In the genomic region with DNA sequence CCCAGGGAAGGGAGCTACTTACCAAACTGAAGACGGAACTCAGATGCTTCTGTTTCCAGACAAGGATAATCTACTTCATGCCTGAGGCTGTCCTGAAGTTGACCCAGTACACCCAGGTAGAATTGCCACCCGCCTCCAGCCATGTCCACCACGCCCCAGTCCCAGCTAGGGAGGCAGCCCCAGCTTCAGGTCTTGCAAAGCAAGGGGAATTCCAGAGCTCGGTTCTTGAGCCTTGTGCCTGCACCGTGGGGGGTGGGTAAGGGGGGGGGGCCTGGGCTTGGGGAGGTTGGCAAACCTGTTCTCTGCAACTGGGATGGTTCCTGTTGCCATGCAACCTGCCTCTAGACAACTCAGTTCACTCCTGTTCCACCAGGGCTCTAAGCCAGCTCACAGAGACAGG, we compare ENCODE assay signal across 15 mouse cellular contexts. TPM values are rescaled to one million over a fixed set of nuclear protein-coding genes. Genes with fewer than 3 reads are reported as not detected.
DNase-seq lines count a peak whose midpoint lies in the region; ATAC-seq and TF ChIP-seq lines count a peak whose summit lies in the region.
"Had no signal": no experiment of that assay in that cellular context is flagged by ENCODE, and none has a peak within 500 bp of the region (broad histone marks: within the 10 kb centered on the region; RNA-seq: fewer than 3 reads in every experiment).

No protein-coding gene starts in this region.

- no peak for TF ChIP-seq CTCF in lung, embryonic 14.5 days (IDR thresholded peaks at IDR 0.05; ENCODE audit: low read depth)

- no peak overlapping the region for H3K4me3 ChIP-seq in lung, embryonic 14.5 days (ENCODE audit: low read depth, low read length)
- H3K4me3 ChIP-seq in embryonic facial prominence, embryonic 10.5 days, result no peak overlapping the region
- peak overlapping the region; percentile 76; the same call in 1 of the 2 replicates for H3K4me3 ChIP-seq in neural tube, embryonic 12.5 days
- H3K4me3 ChIP-seq: liver, embryonic 13.5 days had no signal

- H3K4me1 ChIP-seq in lung, embryonic 14.5 days (ENCODE audit: insufficient read depth), result peaks cover 3% of the 10 kb centered on the region; the same call in 1 of the 2 replicates
- peaks cover 62% of the 10 kb centered on the region for H3K4me1 ChIP-seq in embryonic facial prominence, embryonic 10.5 days
- H3K4me1 ChIP-seq in neural tube, embryonic 12.5 days, result peaks cover 67% of the 10 kb centered on the region

- peaks cover 88% of the 10 kb centered on the region for H3K27me3 ChIP-seq in lung, embryonic 14.5 days (ENCODE audit: insufficient read depth, low read length)
- H3K27me3 ChIP-seq in embryonic facial prominence, embryonic 10.5 days (replicated peaks; ENCODE audit: low read depth, poor library complexity, severe bottlenecking), result peaks cover 100% of the 10 kb centered on the region
- peaks cover 40% of the 10 kb centered on the region for H3K27me3 ChIP-seq in neural tube, embryonic 12.5 days (replicated peaks)

- peak; percentile 44 for DNase-seq in adrenal gland, adult 2 months
- DNase-seq in adrenal gland, postnatal 25 days, result no peak
- DNase-seq in lung, embryonic 14.5 days, result peak; percentile 33
- no peak for DNase-seq in lung, postnatal 4 days
- DNase-seq in embryonic facial prominence, embryonic 10.5 days (ENCODE audit: low spot score), result peak; percentile 53
- no peak for DNase-seq in layer of hippocampus, postnatal 36 days
- DNase-seq: cerebellum, postnatal 36 days; heart, adult 18-20 months; heart, postnatal 14 days; liver, embryonic 13.5 days had no signal

- 27% methylated on average over 5 of the region's 5 CpGs for WGBS in lung, embryonic 14.5 days
- WGBS in embryonic facial prominence, embryonic 10.5 days, result 14% methylated on average over 5 of the region's 5 CpGs
- WGBS in neural tube, embryonic 12.5 days, result 18% methylated on average over 5 of the region's 5 CpGs

- H3K4me2 ChIP-seq in lung, embryonic 14.5 days, result no peak overlapping the region; the same call in 1 of the 2 replicates
- H3K4me2 ChIP-seq in neural tube, embryonic 12.5 days (replicated peaks), result peak overlapping the region; percentile 91
- H3K4me2 ChIP-seq: liver, embryonic 13.5 days had no signal

- no peak overlapping the region for H3K27ac ChIP-seq in lung, embryonic 14.5 days (ENCODE audit: low read depth)
- no peak overlapping the region for H3K27ac ChIP-seq in embryonic facial prominence, embryonic 10.5 days (replicated peaks)
- no peak overlapping the region for H3K27ac ChIP-seq in neural tube, embryonic 12.5 days
- H3K27ac ChIP-seq: embryonic facial prominence, embryonic 12.5 days; liver, embryonic 13.5 days had no signal

- no peak overlapping the region for H3K9ac ChIP-seq in lung, embryonic 14.5 days
- no peak overlapping the region for H3K9ac ChIP-seq in neural tube, embryonic 12.5 days
- H3K9ac ChIP-seq: embryonic facial prominence, embryonic 12.5 days; liver, embryonic 13.5 days had no signal

- H3K9me3 ChIP-seq in lung, embryonic 14.5 days (ENCODE audit: low read depth, low read length), result no peaks in the 10 kb centered on the region
- no peaks in the 10 kb centered on the region for H3K9me3 ChIP-seq in embryonic facial prominence, embryonic 10.5 days
- no peaks in the 10 kb centered on the region for H3K9me3 ChIP-seq in neural tube, embryonic 12.5 days
- H3K9me3 ChIP-seq: embryonic facial prominence, embryonic 12.5 days; liver, embryonic 13.5 days had no signal

- no peaks in the 10 kb centered on the region for H3K36me3 ChIP-seq in lung, embryonic 14.5 days (ENCODE audit: insufficient read depth)
- H3K36me3 ChIP-seq in embryonic facial prominence, embryonic 10.5 days (replicated peaks), result no peaks in the 10 kb centered on the region
- H3K36me3 ChIP-seq in neural tube, embryonic 12.5 days, result no peaks in the 10 kb centered on the region
- H3K36me3 ChIP-seq: embryonic facial prominence, embryonic 12.5 days; liver, embryonic 13.5 days had no signal

- ATAC-seq in lung, embryonic 14.5 days (ENCODE audit: insufficient read depth), result no peak
- no peak for ATAC-seq in neural tube, embryonic 12.5 days (ENCODE audit: low FRiP score, low read depth)
- no peak for ATAC-seq in activated CD4-positive, CD25-positive, alpha-beta regulatory T cell, adult 4 months
- ATAC-seq: forebrain, embryonic 14.5 days; intestine, embryonic 16.5 days had no signal

RNA-seq across cellular contexts. Expression of a gene that starts 2.1 kb away (rescaled TPM):
- 10 to 100 TPM; 73.0 to 83.3 TPM for total RNA-seq in adrenal gland, adult 2 months (2021)
- polyA plus RNA-seq in adrenal gland, adult 2 months (2012; rRNA removed), result 76.8 and 107 TPM in 2 replicates
- 84.6 and 96.5 TPM in 2 replicates for total RNA-seq in adrenal gland, postnatal 25 days (2021)
- polyA plus RNA-seq in lung, embryonic 14.5 days (2014; fragmentation: Nextera tagmentation; extraction: Ambion mirVana), result 1.2 and 1.3 TPM in 2 replicates
- 1.2 and 1.5 TPM in 2 replicates for polyA plus RNA-seq in embryonic facial prominence, embryonic 10.5 days (2016; fragmentation: Nextera tagmentation; extraction: Ambion mirVana)
- 16.1 and 17.4 TPM in 2 replicates for polyA plus RNA-seq in neural tube, embryonic 12.5 days (2016; fragmentation: Nextera tagmentation; extraction: Ambion mirVana)
- under 1 TPM in 1 of 2 experiments, not detected in 1; 0.32 TPM for polyA plus RNA-seq in activated CD4-positive, CD25-positive, alpha-beta regulatory T cell, adult 4 months (2017; shearing (Covaris generic))
- 1 to 10 TPM; 6.2 to 6.9 TPM for total RNA-seq in layer of hippocampus, postnatal 36 days (2021)

Comparison
In these comparisons a context has a peak if more than half of its experiments do, and no peak if none do; other contexts are left out.
1. DNase-seq: peak in adrenal gland, adult 2 months (single experiment), lung, embryonic 14.5 days (single experiment) and embryonic facial prominence, embryonic 10.5 days (single experiment); none in adrenal gland, postnatal 25 days (single experiment), lung, postnatal 4 days (0 of 2) and layer of hippocampus, postnatal 36 days (0 of 2).